Comparison of ENCODE assay signal across 8 mouse cellular contexts in the genomic region with DNA sequence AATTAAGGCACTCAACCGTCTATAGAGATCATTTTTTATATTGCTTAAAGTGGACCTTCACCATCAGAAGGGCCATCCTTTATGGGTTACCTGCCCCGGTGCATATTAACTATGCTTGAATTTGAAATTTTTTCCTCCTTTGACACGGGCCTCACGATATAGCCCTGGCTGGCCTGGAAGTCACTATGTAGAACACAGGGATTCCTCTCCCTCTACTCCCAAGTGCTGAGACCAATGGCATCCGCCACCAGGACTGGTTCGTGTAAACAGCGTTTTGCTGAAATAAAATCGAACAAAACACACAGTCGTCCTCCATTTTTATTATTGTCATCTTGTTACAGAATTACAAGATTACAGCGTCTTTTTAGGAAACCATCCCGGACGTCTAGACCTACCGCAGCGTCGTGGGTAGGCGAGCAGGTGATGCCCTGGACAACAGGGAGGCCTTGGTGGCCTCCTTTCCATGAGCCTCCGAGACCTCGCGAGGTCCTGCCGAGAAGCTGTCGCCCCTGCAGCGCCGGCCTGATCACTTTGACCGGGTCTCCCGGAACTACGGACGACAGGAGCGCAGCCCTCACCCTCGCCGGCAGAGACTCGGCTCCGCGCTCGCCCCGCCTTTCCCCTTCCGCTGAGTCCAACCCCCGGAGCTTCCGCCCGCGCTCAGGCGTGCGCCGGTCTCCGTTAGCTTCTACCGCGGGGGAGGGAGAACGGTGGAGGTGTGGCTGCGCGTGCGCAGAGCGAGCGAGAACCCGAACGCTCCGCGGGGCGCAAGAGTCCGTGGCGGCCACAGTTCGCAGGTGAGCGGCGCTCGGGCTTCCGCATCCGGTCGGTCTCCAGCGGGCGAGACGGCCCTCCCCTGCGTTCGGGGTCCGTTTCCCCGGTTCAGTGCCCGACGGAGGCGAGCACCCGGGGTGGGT. TPM values are rescaled to one million over a fixed set of nuclear protein-coding genes. Genes with fewer than 3 reads are reported as not detected.
DNase-seq lines count a peak whose midpoint lies in the region; ATAC-seq lines count a peak whose summit lies in the region.

No protein-coding gene starts in this region.

- no peaks in the 10 kb centered on the region for H3K36me3 ChIP-seq in intestine, embryonic 14.5 days (ENCODE audit: control insufficient read depth, insufficient read depth, low read length)

- 1% methylated on average over 71 of the region's 77 CpGs for WGBS in intestine, embryonic 14.5 days

- H3K27ac ChIP-seq in intestine, embryonic 14.5 days (ENCODE audit: low read depth) = peak overlapping the region; percentile 78

- intact Hi-C loops in gastrocnemius, postnatal 14 days (cut with DNase I; ENCODE audit: low total_unique reads) = no loop called here
- intact Hi-C loops in left cerebral cortex, postnatal 14 days (cut with DNase I) = no loop called here

- DNase-seq in adrenal gland, adult (ENCODE audit: inconsistent age in 2 of 2, low spot score in 1 of 2) = peak; percentile 98 to 99
- DNase-seq in embryo, embryonic 10.5 days (ENCODE audit: low spot score) = peak; percentile 94
- peak; percentile 97 for DNase-seq in gastrocnemius, postnatal 14 days
- peak; percentile 95 for DNase-seq in intestine, embryonic 14.5 days (ENCODE audit: low spot score)
- DNase-seq in left cerebral cortex, postnatal 14 days (ENCODE audit: low spot score in 2 of 2) = peak; percentile 93 to 96
- DNase-seq in mesoderm, embryonic 11.5 days (ENCODE audit: low read depth, low spot score) = peak; percentile 95
- DNase-seq in right cerebral cortex, postnatal 36 days (ENCODE audit: low spot score in 2 of 2) = peak; percentile 91 to 93
- DNase-seq in yolk sac, embryonic 10.5 days (ENCODE audit: low spot score) = peak; percentile 96

- H3K4me1 ChIP-seq in intestine, embryonic 14.5 days (replicated peaks; ENCODE audit: control insufficient read depth, insufficient read depth, low read length) = peaks cover 8% of the 10 kb centered on the region; the same call in 1 of the 2 replicates

- peak; percentile 95 for ATAC-seq in intestine, embryonic 14.5 days (replicated peaks; ENCODE audit: low FRiP score, low TSS enrichment, low read depth)

- H3K4me2 ChIP-seq in intestine, embryonic 14.5 days (ENCODE audit: low read length) = peak overlapping the region; percentile 77

- no peaks in the 10 kb centered on the region for H3K27me3 ChIP-seq in intestine, embryonic 14.5 days (replicated peaks; ENCODE audit: control insufficient read depth, insufficient read depth, low read length)

- peak overlapping the region; percentile 89 for H3K9ac ChIP-seq in intestine, embryonic 14.5 days (ENCODE audit: low read length)

- H3K9me3 ChIP-seq in intestine, embryonic 14.5 days (ENCODE audit: control insufficient read depth, low read length) = no peaks in the 10 kb centered on the region

- H3K4me3 ChIP-seq in intestine, embryonic 14.5 days (ENCODE audit: low read depth, low read length) = peak overlapping the region; percentile 61

RNA-seq across cellular contexts. Expression of gene Snx25, which starts 11.3 kb away (rescaled TPM):
- total RNA-seq in gastrocnemius, postnatal 14 days (2021) = 1 to 10 TPM; 6.0 to 6.1 TPM
- polyA plus RNA-seq in intestine, embryonic 14.5 days (2014; fragmentation: Nextera tagmentation; extraction: Ambion mirVana) = 11.1 and 11.2 TPM in 2 replicates
- 10 to 100 TPM; 38.1 to 42.3 TPM for total RNA-seq in left cerebral cortex, postnatal 14 days (2021)

RNA-seq across cellular contexts. Expression of gene Cfap97, which starts 11.6 kb away (rescaled TPM):
- 10 to 100 TPM; 11.2 to 12.0 TPM for total RNA-seq in gastrocnemius, postnatal 14 days (2021)
- 19.8 and 21.0 TPM in 2 replicates for polyA plus RNA-seq in intestine, embryonic 14.5 days (2014; fragmentation: Nextera tagmentation; extraction: Ambion mirVana)
- total RNA-seq in left cerebral cortex, postnatal 14 days (2021) = 10 to 100 TPM; 17.1 to 17.9 TPM

RNA-seq across cellular contexts. Expression of gene Slc25a4, which starts 47.9 kb away (rescaled TPM):
- total RNA-seq in gastrocnemius, postnatal 14 days (2021) = 1,000 to 10,000 TPM; 2,687 to 3,049 TPM
- 516 and 522 TPM in 2 replicates for polyA plus RNA-seq in intestine, embryonic 14.5 days (2014; fragmentation: Nextera tagmentation; extraction: Ambion mirVana)
- total RNA-seq in left cerebral cortex, postnatal 14 days (2021) = 100 to 1,000 TPM; 661 to 678 TPM

Comparison
In these comparisons a context has a peak if more than half of its experiments do, and no peak if none do; other contexts are left out.
1. Peak in every context shown above with its lines: DNase-seq, ATAC-seq, H3K4me3 ChIP-seq and H3K27ac ChIP-seq.
2. RNA of gene Snx25, which starts 11.3 kb away (total RNA-seq): 38.1 to 42.3 TPM in left cerebral cortex, postnatal 14 days; 6.0 to 6.1 TPM in gastrocnemius, postnatal 14 days; every median in the first group is over 4 times any median in the second.